Mouse (Mus musculus) bone marrow, adult 2 months (tissue): Measurements from ENCODE around the gene Podxl. TPM values are rescaled to one million over a fixed set of nuclear protein-coding genes. Genes with fewer than 3 reads are reported as not detected.

Experiments used
- H3K27ac ChIP-seq: fragments of 200-500 bp; 2 replicates; pipeline ENCODE4 v1.5.1; 2012; ENCODE audit warnings: low read depth, mild to moderate bottlenecking, control low read depth, inconsistent platforms, low read length; ENCODE audit not compliant: control insufficient read depth, poor library complexity, insufficient read depth
- H3K4me1 ChIP-seq: fragments of 200-500 bp; 2 replicates; pipeline ENCODE4 v1.6.1; 2011; ENCODE audit warnings: low read length; ENCODE audit not compliant: control insufficient read depth, insufficient read depth
- H3K4me3 ChIP-seq: fragments of 200-500 bp; replicated peaks from 2 replicates; pipeline ENCODE3; 2011; ENCODE audit warnings: mild to moderate bottlenecking, low read depth, low read length, control low read depth; ENCODE audit not compliant: control insufficient read depth
- CTCF ChIP-seq: fragments of 200-500 bp; IDR thresholded peaks from 2 replicates; pipeline ENCODE4 v1.5.1; 2011; ENCODE audit warnings: low read length, control low read depth; ENCODE audit not compliant: control insufficient read depth, insufficient read depth
- POLR2A ChIP-seq: fragments of 200-500 bp; IDR thresholded peaks from 2 replicates; pipeline ENCODE4 v1.6.1; 2011; ENCODE audit warnings: low read depth, mild to moderate bottlenecking, control low read depth, low read length, borderline replicate concordance; ENCODE audit not compliant: control insufficient read depth
- WGBS: fragments of 180-500 bp; shearing (Covaris S2); methylation state at CpG from one replicate; pipeline ENCODE4 v1.1.7; 2018; 5-methylcytosine and 5-hydroxymethylcytosine counted together
- polyA plus RNA-seq: library from polyadenylated mRNA; stranded (reverse); fragments of >200 nt; gene quantifications from 2 replicates; pipeline ENCODE4 v1.2.4, GENCODE M21; 2011; ENCODE audit warnings: low replicate concordance; ENCODE audit not compliant: missing spikeins, insufficient read depth, insufficient read length

The Podxl gene
- polyA plus RNA-seq, 1 experiment: 1.4 TPM

DNA sequence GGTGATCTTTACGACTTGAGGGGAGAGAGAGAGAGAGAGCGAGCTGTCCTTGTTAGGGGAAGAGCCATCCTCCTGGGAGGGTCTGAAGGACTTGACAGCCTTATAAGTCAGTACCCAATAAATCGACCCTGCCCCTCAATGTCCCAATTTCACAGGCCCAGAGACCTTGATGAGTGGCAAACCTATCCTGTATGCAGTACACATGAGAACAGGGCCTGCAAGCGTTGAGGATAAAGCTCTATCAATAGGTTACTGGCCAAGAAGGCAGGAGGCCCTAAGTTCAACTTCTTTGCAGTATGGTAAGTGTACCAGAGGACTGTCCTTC lies 33.3 kb upstream of the Podxl start:
- H3K4me1 ChIP-seq: no peaks in the 10 kb centered on the region; the same call in 1 of the 2 replicates
- H3K4me3 ChIP-seq: no peak overlapping the region
- no peak for TF ChIP-seq CTCF
- TF ChIP-seq POLR2A: no peak
- H3K27ac ChIP-seq: no peak overlapping the region
- 76% methylated on average over 4 of the region's 4 CpGs for WGBS

DNA sequence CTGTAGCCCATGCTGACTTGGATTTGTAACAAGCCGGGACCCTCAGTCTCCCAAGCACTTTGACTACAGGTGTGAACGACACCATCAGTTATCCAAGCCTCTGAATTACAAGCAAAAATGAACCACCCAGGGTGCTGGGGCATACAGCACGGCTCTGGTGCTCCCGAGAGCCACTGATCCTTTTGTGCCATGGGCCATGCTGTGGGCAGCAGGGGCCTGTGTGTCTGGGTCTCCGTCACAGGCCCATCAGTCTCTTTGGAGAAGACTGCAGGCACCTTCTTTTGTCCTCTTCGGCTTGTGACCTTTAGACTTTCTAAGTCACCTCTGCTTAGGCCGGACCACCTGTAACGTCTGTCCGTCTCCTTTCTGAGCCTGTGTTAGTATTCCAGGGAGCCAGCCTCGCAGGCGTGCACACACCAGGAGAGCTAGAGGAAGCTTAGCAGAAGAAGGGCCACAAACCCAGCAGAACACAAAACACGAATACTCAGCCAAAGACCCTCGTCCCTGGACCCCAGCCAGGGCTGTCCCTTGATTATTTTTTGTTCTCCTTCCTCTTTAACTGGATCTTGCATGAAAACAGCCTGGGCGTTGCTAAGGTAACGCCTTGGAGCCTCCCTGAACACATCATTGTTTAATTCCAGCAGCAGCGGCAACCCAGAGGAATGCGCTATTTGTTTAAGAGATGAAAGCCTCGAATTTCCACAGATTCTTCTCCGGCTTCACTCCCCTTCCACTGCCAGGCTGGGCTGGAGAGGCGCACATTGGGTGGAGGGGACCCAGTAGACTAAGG lies 32.8 kb upstream of the Podxl start:
- TF ChIP-seq POLR2A (no peak), CTCF (no peak)
- Histone ChIP-seq H3K27ac (no peak overlapping the region), H3K4me3 (no peak overlapping the region), H3K4me1 (no peaks in the 10 kb centered on the region; the same call in 1 of the 2 replicates)
- 81% methylated on average over 20 of the region's 20 CpGs for WGBS

GRCm38 (mm10) chr6:31592579-31593238 lies 28.9 kb upstream of the Podxl start:
- whole genome bisulfite sequencing: 14% methylated on average over 1 of the region's 1 CpGs
- H3K27ac ChIP-seq: no peak overlapping the region
- no peak overlapping the region for H3K4me3 ChIP-seq
- no peaks in the 10 kb centered on the region; the same call in 1 of the 2 replicates for H3K4me1 ChIP-seq
- TF ChIP-seq POLR2A (no peak), CTCF (no peak)

GRCm38 (mm10) chr6:31592128-31592527 lies 28.3 kb upstream of the Podxl start:
- H3K27ac ChIP-seq: no peak overlapping the region
- H3K4me3 ChIP-seq: no peak overlapping the region
- TF ChIP-seq POLR2A (no peak), CTCF (no peak)
- no peaks in the 10 kb centered on the region; the same call in 1 of the 2 replicates for H3K4me1 ChIP-seq
- WGBS: 39% methylated on average over 2 of the region's 2 CpGs

- H3K27ac ChIP-seq: no peak overlapping the region
- 76% methylated on average over 3 of the region's 3 CpGs for WGBS
- TF ChIP-seq CTCF (no peak), POLR2A (no peak)
- H3K4me1 ChIP-seq: no peaks in the 10 kb centered on the region; the same call in 1 of the 2 replicates
- H3K4me3 ChIP-seq: no peak overlapping the region
Observed at GRCm38 (mm10) chr6:31591676-31592075, 27.9 kb upstream of the Podxl start.

- 89% methylated on average over 2 of the region's 2 CpGs for WGBS
- Histone ChIP-seq H3K4me1 (no peaks in the 10 kb centered on the region; the same call in 1 of the 2 replicates), H3K27ac (no peak overlapping the region), H3K4me3 (no peak overlapping the region)
- TF ChIP-seq POLR2A (no peak), CTCF (no peak)
Observed at GRCm38 (mm10) chr6:31590754-31591153, 27.0 kb upstream of the Podxl start.

DNA sequence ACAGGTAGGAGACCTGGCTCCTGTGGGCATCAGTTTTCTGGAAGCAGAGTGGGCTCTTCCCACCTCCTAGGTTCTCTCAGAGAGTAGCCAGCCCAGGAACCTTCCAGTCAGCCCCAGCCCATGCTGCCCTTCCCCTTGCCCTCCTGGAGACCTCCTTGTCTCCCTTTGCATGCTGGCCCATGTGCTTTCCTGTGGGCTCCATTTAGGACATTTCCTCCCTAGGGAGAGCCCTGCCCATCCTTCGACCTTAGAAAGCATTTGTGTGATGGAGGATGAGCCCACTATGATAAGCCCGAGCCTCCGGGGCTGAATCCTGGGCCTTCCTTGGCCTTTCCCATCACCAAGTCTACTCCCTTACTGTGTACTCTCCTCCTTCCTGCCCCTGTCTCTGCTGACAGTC lies 25.5 kb upstream of the Podxl start:
- Histone ChIP-seq H3K4me1 (no peaks in the 10 kb centered on the region; the same call in 1 of the 2 replicates), H3K4me3 (no peak overlapping the region), H3K27ac (no peak overlapping the region)
- TF ChIP-seq CTCF: no peak
- no peak for TF ChIP-seq POLR2A
- WGBS: 78% methylated on average over 3 of the region's 3 CpGs

DNA sequence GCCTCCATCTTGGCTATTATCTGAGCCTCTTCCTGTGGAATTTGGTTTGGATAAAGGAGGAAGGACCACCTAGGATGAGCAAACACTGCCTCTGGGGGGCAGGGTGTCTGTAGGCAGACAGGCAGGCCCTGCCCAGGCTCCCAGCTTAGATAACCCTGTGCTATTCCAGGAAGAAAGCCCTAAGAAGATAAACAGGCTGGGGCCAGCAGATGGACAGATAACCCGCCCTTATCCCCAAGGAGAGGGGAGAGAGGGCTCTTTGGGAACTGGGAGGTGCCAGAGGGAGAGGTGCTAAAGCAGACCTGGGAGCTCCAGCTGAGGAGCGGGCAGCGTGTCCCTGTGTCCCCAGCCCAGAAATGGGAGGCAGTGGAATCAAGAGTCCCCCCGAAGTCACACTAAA lies 23.9 kb upstream of the Podxl start:
- Histone ChIP-seq H3K27ac (no peak overlapping the region), H3K4me1 (no peaks in the 10 kb centered on the region), H3K4me3 (no peak overlapping the region)
- 75% methylated on average over 4 of the region's 4 CpGs for WGBS
- TF ChIP-seq POLR2A: no peak
- no peak for TF ChIP-seq CTCF

DNA sequence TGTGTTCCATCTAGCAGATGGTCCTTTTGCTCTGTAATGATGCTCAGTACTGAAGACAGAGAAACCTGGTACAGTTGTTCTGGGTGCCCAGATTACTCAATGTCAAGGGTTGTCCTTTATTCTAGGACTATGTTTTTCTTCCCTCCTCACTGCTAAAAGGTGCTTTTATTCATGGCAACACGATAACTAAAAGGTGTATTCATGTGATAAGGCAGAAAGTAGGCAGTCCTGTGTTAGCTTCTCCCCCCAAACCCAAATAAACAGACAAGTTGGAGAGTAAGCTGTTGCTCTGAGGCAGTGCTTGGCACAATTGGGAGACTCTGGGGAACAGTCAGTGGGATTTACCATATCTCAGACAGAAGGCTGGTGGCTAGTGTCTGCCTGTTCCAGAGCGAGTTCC lies 22.3 kb upstream of the Podxl start:
- H3K4me1 ChIP-seq: no peaks in the 10 kb centered on the region
- H3K4me3 ChIP-seq: no peak overlapping the region
- no peak overlapping the region for H3K27ac ChIP-seq
- WGBS: 63% methylated on average over 2 of the region's 2 CpGs
- no peak for TF ChIP-seq CTCF
- no peak for TF ChIP-seq POLR2A
